Mouse (Mus musculus): ENCODE measurements at regions not wholly inside any gene's neighbourhood (a gene's known extent, or its start where the extent isn't known, plus 50 kb on each side); places are given as distances from the start of the nearest gene placed in this dataset.

DNA sequence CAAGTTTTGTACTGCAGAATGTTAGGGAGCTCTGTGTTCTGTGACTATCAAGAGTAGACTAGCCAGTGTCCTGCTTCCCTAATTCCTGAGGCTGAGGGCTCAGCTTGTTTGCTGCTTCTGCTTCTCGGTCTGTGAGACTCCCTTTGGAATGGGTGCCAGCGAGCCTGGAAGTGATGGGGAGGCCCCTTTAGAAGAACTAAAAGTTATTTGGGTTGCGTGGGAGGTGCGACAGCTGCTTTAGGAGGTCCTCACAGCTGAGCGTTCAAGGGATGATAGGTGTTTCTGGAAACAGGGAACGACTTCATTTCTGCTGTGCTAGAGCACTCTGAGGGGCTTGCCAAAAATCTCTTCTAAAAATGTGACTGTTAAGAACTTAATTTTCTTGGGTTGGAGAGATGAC lies 305.7 kb downstream of the Foxo1 start:
- TF ChIP-seq CTCF (IDR thresholded peaks at IDR 0.05; ENCODE audit: borderline replicate concordance, extremely low read depth, insufficient read depth, insufficient read length): no peak
- TF ChIP-seq POLR2A (IDR thresholded peaks at IDR 0.05; ENCODE audit: borderline replicate concordance, extremely low read depth, insufficient read depth, insufficient read length, poor library complexity, severe bottlenecking): no peak
